In the genomic region with DNA sequence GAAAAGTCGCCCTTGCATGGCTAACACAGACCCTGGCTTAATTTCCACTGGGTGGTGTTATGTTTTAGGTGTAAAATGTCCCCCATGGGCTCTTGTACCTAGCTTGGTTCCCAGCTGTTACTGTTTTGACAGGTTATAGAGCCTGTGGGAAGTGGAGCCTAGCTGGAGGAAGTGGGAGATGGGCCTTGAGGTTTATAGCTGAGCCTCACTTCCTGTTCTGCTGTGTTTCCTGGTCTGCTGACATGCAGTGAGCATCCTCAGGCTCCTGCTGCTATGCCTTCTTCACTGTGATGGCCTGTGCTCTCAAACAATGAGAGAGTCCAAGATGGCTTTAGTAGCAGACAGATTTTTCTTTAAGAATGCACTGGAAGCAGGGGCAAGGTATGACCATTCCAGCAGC, we compare ENCODE assay signal across 18 mouse cellular contexts.
DNase-seq lines count a peak whose midpoint lies in the region; ATAC-seq and TF ChIP-seq lines count a peak whose summit lies in the region.
"Had no signal": no experiment of that assay in that cellular context is flagged by ENCODE, and none has a peak within 500 bp of the region (broad histone marks: within the 10 kb centered on the region; RNA-seq: fewer than 3 reads in every experiment).

No protein-coding gene starts in this region.

- no peak for TF ChIP-seq CTCF in liver, adult 2 months (IDR thresholded peaks at IDR 0.05; ENCODE audit: low read depth, low read length)

- H3K4me1 ChIP-seq in liver, adult 2 months (ENCODE audit: control insufficient read depth, insufficient read depth, low read length), result no peaks in the 10 kb centered on the region; the same call in 1 of the 2 replicates
- H3K4me1 ChIP-seq in liver, embryonic 11.5 days (replicated peaks; ENCODE audit: control insufficient read depth, insufficient read depth, low read length), result no peaks in the 10 kb centered on the region; the same call in 1 of the 2 replicates
- H3K4me1 ChIP-seq in forebrain, embryonic 14.5 days (ENCODE audit: control insufficient read depth, insufficient read depth, low read length), result no peaks in the 10 kb centered on the region
- H3K4me1 ChIP-seq in midbrain, embryonic 16.5 days (ENCODE audit: control insufficient read depth, insufficient read depth, low read length), result no peaks in the 10 kb centered on the region
- H3K4me1 ChIP-seq: embryonic facial prominence, embryonic 10.5 days; forebrain, embryonic 15.5 days; liver, embryonic 13.5 days had no signal

- WGBS in liver, adult 2 months, result 93% methylated on average over 1 of the region's 1 CpGs
- 55% methylated on average over 1 of the region's 1 CpGs for WGBS in liver, embryonic 11.5 days
- WGBS in forebrain, embryonic 14.5 days, result 100% methylated on average over 1 of the region's 1 CpGs
- 85% methylated on average over 1 of the region's 1 CpGs for WGBS in midbrain, embryonic 16.5 days

- H3K79me2 ChIP-seq in liver, adult 2 months (ENCODE audit: control insufficient read depth, insufficient read depth, low read length), result no peaks in the 10 kb centered on the region

- TF ChIP-seq POLR2A in liver, adult 2 months (IDR thresholded peaks at IDR 0.05; ENCODE audit: extremely low read depth, insufficient read depth, low read length), result no peak

- no peak overlapping the region for H3K9ac ChIP-seq in liver, adult 2 months (ENCODE audit: low read depth, low read length)
- no peak overlapping the region for H3K9ac ChIP-seq in liver, embryonic 11.5 days (ENCODE audit: low read depth, low read length)
- no peak overlapping the region for H3K9ac ChIP-seq in forebrain, embryonic 14.5 days (ENCODE audit: low read length)
- no peak overlapping the region for H3K9ac ChIP-seq in midbrain, embryonic 16.5 days (ENCODE audit: low read depth, low read length)
- H3K9ac ChIP-seq: forebrain, embryonic 15.5 days; heart, embryonic 12.5 days; liver, embryonic 13.5 days; lung, embryonic 15.5 days had no signal

- H3K36me3 ChIP-seq in liver, adult 2 months (ENCODE audit: control insufficient read depth, insufficient read depth, low read length), result no peaks in the 10 kb centered on the region
- no peaks in the 10 kb centered on the region for H3K36me3 ChIP-seq in liver, embryonic 11.5 days (ENCODE audit: control insufficient read depth, insufficient read depth, low read length)
- no peaks in the 10 kb centered on the region for H3K36me3 ChIP-seq in forebrain, embryonic 14.5 days (ENCODE audit: control insufficient read depth, insufficient read depth, low read length)
- H3K36me3 ChIP-seq in midbrain, embryonic 16.5 days (ENCODE audit: control insufficient read depth, insufficient read depth, low read length), result no peaks in the 10 kb centered on the region
- H3K36me3 ChIP-seq: embryonic facial prominence, embryonic 10.5 days; forebrain, embryonic 15.5 days; heart, embryonic 12.5 days; limb, embryonic 10.5 days; liver, embryonic 13.5 days; lung, embryonic 15.5 days had no signal

- no peaks in the 10 kb centered on the region for H3K9me3 ChIP-seq in liver, embryonic 11.5 days (ENCODE audit: control insufficient read depth, low read length)
- no peaks in the 10 kb centered on the region for H3K9me3 ChIP-seq in forebrain, embryonic 14.5 days (replicated peaks; ENCODE audit: control insufficient read depth, low read length)
- H3K9me3 ChIP-seq in midbrain, embryonic 16.5 days (replicated peaks; ENCODE audit: control insufficient read depth, low read length, poor library complexity, severe bottlenecking), result no peaks in the 10 kb centered on the region
- H3K9me3 ChIP-seq: embryonic facial prominence, embryonic 10.5 days; forebrain, embryonic 15.5 days; heart, embryonic 12.5 days; limb, embryonic 10.5 days; liver, embryonic 13.5 days; lung, embryonic 15.5 days; megakaryocyte, embryonic 14.5 days had no signal

- no peaks in the 10 kb centered on the region for H3K27me3 ChIP-seq in liver, adult 2 months (ENCODE audit: control insufficient read depth, insufficient read depth, low read length)
- no peaks in the 10 kb centered on the region for H3K27me3 ChIP-seq in liver, embryonic 11.5 days (replicated peaks; ENCODE audit: control insufficient read depth, insufficient read depth, low read length)
- no peaks in the 10 kb centered on the region for H3K27me3 ChIP-seq in forebrain, embryonic 14.5 days (replicated peaks; ENCODE audit: control insufficient read depth, insufficient read depth, low read length)
- H3K27me3 ChIP-seq in midbrain, embryonic 16.5 days (ENCODE audit: control insufficient read depth, insufficient read depth, low read depth, low read length), result no peaks in the 10 kb centered on the region
- H3K27me3 ChIP-seq: forebrain, embryonic 15.5 days; heart, embryonic 12.5 days; liver, embryonic 13.5 days; lung, embryonic 15.5 days had no signal

- ATAC-seq in liver, embryonic 11.5 days (replicated peaks; ENCODE audit: low FRiP score), result no peak
- ATAC-seq in activated CD4-positive, CD25-positive, alpha-beta regulatory T cell, adult 4 months, result peak; percentile 83
- ATAC-seq in monocyte, adult 5-6 weeks (replicated peaks; ENCODE audit: insufficient number of reproducible peaks, low FRiP score, low TSS enrichment, poor library complexity, severe bottlenecking), result peak; percentile 77
- ATAC-seq in forebrain, embryonic 14.5 days, result no peak
- no peak for ATAC-seq in midbrain, embryonic 16.5 days
- ATAC-seq: forebrain, embryonic 15.5 days; hindbrain, postnatal 0 days had no signal

- H3K27ac ChIP-seq in liver, adult 2 months (replicated peaks; ENCODE audit: insufficient read depth, low read depth, low read length), result no peak overlapping the region
- H3K27ac ChIP-seq in liver, embryonic 11.5 days (ENCODE audit: low read depth, low read length), result no peak overlapping the region
- no peak overlapping the region for H3K27ac ChIP-seq in forebrain, embryonic 14.5 days (ENCODE audit: low read depth, low read length)
- no peak overlapping the region for H3K27ac ChIP-seq in midbrain, embryonic 16.5 days (ENCODE audit: low read length)
- H3K27ac ChIP-seq: embryonic facial prominence, embryonic 10.5 days; forebrain, embryonic 15.5 days; hindbrain, postnatal 0 days; limb, embryonic 10.5 days; liver, embryonic 13.5 days; lung, embryonic 15.5 days had no signal

- no peak overlapping the region for H3K4me2 ChIP-seq in liver, embryonic 11.5 days
- H3K4me2 ChIP-seq in forebrain, embryonic 14.5 days (ENCODE audit: low read length), result no peak overlapping the region
- no peak overlapping the region for H3K4me2 ChIP-seq in midbrain, embryonic 16.5 days (ENCODE audit: low read length)
- H3K4me2 ChIP-seq: forebrain, embryonic 15.5 days; heart, embryonic 12.5 days; liver, embryonic 13.5 days; lung, embryonic 15.5 days had no signal

- no peak overlapping the region for H3K4me3 ChIP-seq in liver, adult 2 months (ENCODE audit: insufficient read depth, low read depth, low read length)
- H3K4me3 ChIP-seq in liver, embryonic 11.5 days (ENCODE audit: low read depth, low read length), result no peak overlapping the region
- no peak overlapping the region for H3K4me3 ChIP-seq in forebrain, embryonic 14.5 days (ENCODE audit: low read depth, low read length)
- no peak overlapping the region for H3K4me3 ChIP-seq in midbrain, embryonic 16.5 days (ENCODE audit: low read depth, low read length)
- H3K4me3 ChIP-seq: embryonic facial prominence, embryonic 10.5 days; forebrain, embryonic 15.5 days; heart, embryonic 12.5 days; limb, embryonic 10.5 days; liver, embryonic 13.5 days; lung, embryonic 15.5 days; megakaryocyte, embryonic 14.5 days had no signal

- peak; percentile 19 for DNase-seq in liver, adult 2 months (ENCODE audit: extremely low read depth, low read depth, low spot score)
- DNase-seq in liver, embryonic 11.5 days (ENCODE audit: low spot score), result no peak
- DNase-seq in thymus, postnatal 36 days, result peak; percentile 21 to 37
- no peak for DNase-seq in forebrain, embryonic 14.5 days (ENCODE audit: low spot score)
- DNase-seq in urinary bladder, postnatal 25 days (ENCODE audit: low spot score), result no peak
- DNase-seq: cerebellum, adult 11 months; cerebellum, postnatal 36 days; liver, embryonic 13.5 days had no signal

Comparison
In these comparisons a context has a peak if more than half of its experiments do, and no peak if none do; other contexts are left out.
1. DNase-seq: peak in liver, adult 2 months (single experiment) and thymus, postnatal 36 days (2 of 2); none in liver, embryonic 11.5 days (single experiment), forebrain, embryonic 14.5 days (single experiment) and urinary bladder, postnatal 25 days (single experiment).
2. ATAC-seq: peak in activated CD4-positive, CD25-positive, alpha-beta regulatory T cell, adult 4 months (single experiment) and monocyte, adult 5-6 weeks (single experiment); none in liver, embryonic 11.5 days (single experiment), forebrain, embryonic 14.5 days (single experiment) and midbrain, embryonic 16.5 days (single experiment).